Mouse (Mus musculus): Measurements from ENCODE around the gene Igfn1. TPM values are rescaled to one million over a fixed set of nuclear protein-coding genes. Genes with fewer than 3 reads are reported as not detected.

The Igfn1 gene
- total RNA-seq, 2 experiments from 2014 or later = 18.5 to 20.2 TPM

GRCm38 (mm10) chr1:135925848-135926247 is 80.3 kb downstream of the Igfn1 start:
- TF ChIP-seq CTCF (IDR thresholded peaks at IDR 0.05) = no peak
- Histone ChIP-seq H3K4me3 (no peak overlapping the region), H3K27ac (no peak overlapping the region)
- intact Hi-C loops (cut with DNase I) = no loop called here
- DNase-seq (ENCODE audit: extremely low spot score in 1 of 2, low spot score in 2 of 2) = no peak

GRCm38 (mm10) chr1:135924377-135924994 is 81.7 kb downstream of the Igfn1 start:
- TF ChIP-seq CTCF (IDR thresholded peaks at IDR 0.05) = no peak
- H3K27ac ChIP-seq = no peak overlapping the region
- no peak overlapping the region for H3K4me3 ChIP-seq
- no peak for DNase-seq (ENCODE audit: extremely low spot score in 1 of 2, low spot score in 2 of 2)
- intact Hi-C loops (cut with DNase I) = no loop called here

- no peak for DNase-seq (ENCODE audit: extremely low spot score in 1 of 2, low spot score in 2 of 2)
- no peak for TF ChIP-seq CTCF (IDR thresholded peaks at IDR 0.05)
- intact Hi-C loops (cut with DNase I) = no loop called here
- H3K27ac ChIP-seq = no peak overlapping the region
- no peak overlapping the region for H3K4me3 ChIP-seq
Observed at GRCm38 (mm10) chr1:135923229-135923628, 82.9 kb downstream of the Igfn1 start.

GRCm38 (mm10) chr1:135918644-135919407 is 87.3 kb downstream of the Igfn1 start, which contains the start of gene Pkp1:
Gene Pkp1 (minus strand): TSS chr1:135919207.
- Histone ChIP-seq H3K4me3 (no peak within 1 kb of the TSS), H3K27ac (no peak within 1 kb of the TSS)
- intact Hi-C loops (cut with DNase I) = no loop called here
- DNase-seq (ENCODE audit: extremely low spot score in 1 of 2, low spot score in 2 of 2) = no peak
- no peak for TF ChIP-seq CTCF (IDR thresholded peaks at IDR 0.05)

- intact Hi-C loops (cut with DNase I) = no loop called here
- no peak overlapping the region for H3K27ac ChIP-seq
Observed at GRCm38 (mm10) chr1:135917206-135917605, 88.9 kb downstream of the Igfn1 start.

GRCm38 (mm10) chr1:135916486-135917058 is 89.6 kb downstream of the Igfn1 start:
- intact Hi-C loops (cut with DNase I) = no loop called here
- Histone ChIP-seq H3K27ac (no peak overlapping the region), H3K4me3 (no peak overlapping the region)
- DNase-seq (ENCODE audit: extremely low spot score in 1 of 2, low spot score in 2 of 2) = no peak
- no peak for TF ChIP-seq CTCF (IDR thresholded peaks at IDR 0.05)

More at GRCm38 (mm10) chr1:135917206-135917605, 88.9 kb downstream of the Igfn1 start:
- DNase-seq (ENCODE audit: extremely low spot score in 1 of 2, low spot score in 2 of 2) = no peak
- no peak overlapping the region for H3K4me3 ChIP-seq
- TF ChIP-seq CTCF (IDR thresholded peaks at IDR 0.05) = no peak

GRCm38 (mm10) chr1:135913657-135914056 is 92.5 kb downstream of the Igfn1 start:
- no peak for TF ChIP-seq CTCF (IDR thresholded peaks at IDR 0.05)
- no peak overlapping the region for H3K4me3 ChIP-seq
- no peak overlapping the region for H3K27ac ChIP-seq
- no peak for DNase-seq (ENCODE audit: extremely low spot score in 1 of 2, low spot score in 2 of 2)
- intact Hi-C loops (cut with DNase I) = no loop called here

GRCm38 (mm10) chr1:135909381-135909780 is 96.8 kb downstream of the Igfn1 start:
- H3K4me3 ChIP-seq = no peak overlapping the region
- no peak overlapping the region for H3K27ac ChIP-seq
- intact Hi-C loops (cut with DNase I) = no loop called here
- no peak for DNase-seq (ENCODE audit: extremely low spot score in 1 of 2, low spot score in 2 of 2)
- TF ChIP-seq CTCF (IDR thresholded peaks at IDR 0.05) = no peak

- intact Hi-C loops (cut with DNase I) = no loop called here
- DNase-seq (ENCODE audit: extremely low spot score in 1 of 2, low spot score in 2 of 2) = no peak
- no peak overlapping the region for H3K27ac ChIP-seq
- no peak for TF ChIP-seq CTCF (IDR thresholded peaks at IDR 0.05)
- H3K4me3 ChIP-seq = no peak overlapping the region
Observed at GRCm38 (mm10) chr1:135906736-135907135, 99.4 kb downstream of the Igfn1 start.

Other genes with a start within 250 kb of the Igfn1 start
- 10 to 100 TPM; 18.2 to 20.0 TPM for gene Phlda3, start 240.2 kb downstream of the Igfn1 start, total RNA-seq (2021)
- gene Tnni1, start 226.9 kb downstream of the Igfn1 start, total RNA-seq (2021) = 1 to 10 TPM; 1.6 to 1.7 TPM
- under 1 TPM; 0.95 to 0.98 TPM for gene Lad1, start 187.7 kb downstream of the Igfn1 start, total RNA-seq (2021)
- gene Tnnt2, start 170.0 kb downstream of the Igfn1 start, total RNA-seq (2021) = 1 to 10 TPM; 7.5 to 8.9 TPM
- under 1 TPM; 0.25 to 0.40 TPM for gene Pkp1, start 87.1 kb downstream of the Igfn1 start, total RNA-seq (2021)
- gene Tmem9, start 1.8 kb upstream of the Igfn1 start, total RNA-seq (2021) = 10 to 100 TPM; 53.7 to 56.7 TPM
- 1 to 10 TPM; 1.8 to 2.0 TPM for gene Ascl5, start 44.5 kb upstream of the Igfn1 start, total RNA-seq (2021)
- gene Cacna1s, start 46.4 kb upstream of the Igfn1 start, total RNA-seq (2021) = 1 to 10 TPM; 1.3 to 1.8 TPM
- gene Kif21b, start 125.0 kb upstream of the Igfn1 start, total RNA-seq (2021) = 10 to 100 TPM; 67.3 to 74.2 TPM
- 1 to 10 TPM; 1.2 to 1.8 TPM for gene Mroh3, start 206.5 kb upstream of the Igfn1 start, total RNA-seq (2021)
- gene Inava, start 227.9 kb upstream of the Igfn1 start, total RNA-seq (2021) = 1 to 10 TPM; 2.2 to 3.0 TPM

All from left cerebral cortex, adult 2 months (tissue).